Mouse (Mus musculus): ENCODE measurements around the gene Creb5.

Gene Creb5

DNA sequence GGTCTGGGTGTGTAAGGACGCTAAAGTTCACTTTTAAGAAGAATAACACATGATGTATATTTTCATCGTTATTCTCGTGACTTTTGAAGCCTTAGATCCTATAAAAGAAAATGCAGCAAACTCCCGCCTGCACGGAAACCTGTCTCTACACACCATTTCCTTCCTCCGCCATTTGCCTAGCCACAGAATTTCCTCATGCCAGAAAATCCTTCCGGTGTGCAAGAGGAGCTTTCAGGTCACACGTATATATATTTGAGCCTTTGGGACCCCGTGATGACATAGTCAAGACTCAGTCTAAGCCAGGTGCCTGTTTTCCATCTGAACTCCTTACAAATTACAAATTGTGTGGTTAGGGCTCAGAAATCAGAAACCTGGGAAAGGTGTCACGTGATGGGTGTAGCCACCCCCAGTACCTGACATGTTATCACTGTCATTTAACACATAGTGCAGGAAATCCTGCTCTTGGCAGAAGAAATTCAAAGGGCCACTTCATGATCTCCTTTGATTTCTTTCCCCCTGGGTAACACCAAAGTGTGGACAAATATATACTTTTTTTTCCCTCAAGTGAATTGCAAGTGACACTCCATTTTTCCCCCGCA, 158.9 kb downstream of the Creb5 start:
- no peak for DNase-seq

GRCm38 (mm10) chr6:53447479-53447878, 160.4 kb downstream of the Creb5 start:
- DNase-seq = peak in 1 of 2 experiments; percentile 14

DNA sequence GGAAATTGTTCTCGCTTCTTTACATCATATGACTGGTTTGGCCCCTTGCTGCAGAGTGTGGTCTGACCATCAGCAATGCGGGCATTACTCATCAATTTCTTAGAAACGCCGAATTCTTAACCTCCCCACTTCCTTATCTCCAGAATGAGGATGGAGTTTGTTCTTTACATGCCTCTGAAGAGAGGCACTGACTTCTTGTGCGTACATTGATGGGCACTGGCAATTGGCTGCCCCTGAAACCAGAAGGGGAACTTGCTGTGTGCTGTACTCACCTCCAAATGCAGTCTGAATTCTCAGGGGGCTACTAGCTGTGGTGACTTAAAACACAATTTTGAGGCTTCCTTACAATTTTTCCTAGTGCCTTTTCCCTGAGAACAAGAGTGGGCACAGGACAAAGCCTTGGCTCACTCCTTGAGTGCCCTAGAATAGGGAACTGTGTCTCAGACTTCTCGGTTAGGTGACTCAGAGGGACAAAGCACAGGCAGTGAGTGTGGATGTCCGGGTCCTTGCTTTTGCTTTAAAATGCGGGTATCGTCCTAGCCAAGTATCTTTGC, 161.3 kb downstream of the Creb5 start:
- DNase-seq = peak in 1 of 2 experiments; percentile 14

DNA sequence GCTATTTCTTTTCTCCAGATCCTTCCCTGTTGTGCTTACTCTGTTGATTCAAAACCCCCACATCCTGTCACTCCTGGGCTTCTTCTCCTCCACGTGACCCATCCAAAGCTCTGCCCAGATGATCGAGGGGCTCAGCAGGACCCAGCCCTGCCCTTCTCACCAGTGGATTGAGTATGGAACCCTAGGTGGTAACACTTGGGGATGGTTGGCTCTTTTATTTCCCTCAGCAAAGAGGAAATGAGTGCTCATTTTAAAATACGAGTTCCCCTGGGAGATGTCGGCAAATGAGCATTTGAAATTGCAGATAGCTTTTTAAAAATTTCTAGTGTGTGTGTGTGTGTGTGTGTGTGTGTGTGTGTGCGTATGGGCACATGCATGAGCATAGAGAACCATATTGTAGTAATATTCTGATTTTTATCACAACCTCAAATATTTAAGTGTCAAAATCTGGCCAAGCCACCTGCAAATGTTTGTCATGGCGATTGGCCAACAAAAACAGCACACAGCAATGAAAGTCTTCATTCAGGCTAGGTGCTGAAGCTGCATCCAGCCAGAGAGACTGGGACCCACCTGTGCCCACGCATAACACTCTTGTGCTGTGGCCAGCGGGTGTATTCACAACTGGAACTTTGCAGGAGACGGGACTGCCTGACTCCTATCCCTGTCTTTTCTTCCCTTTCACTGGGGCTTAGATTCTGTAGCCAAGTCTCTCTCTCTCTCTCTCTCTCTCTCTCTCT, 162.5 kb downstream of the Creb5 start:
- DNase-seq = peak in 1 of 2 experiments; percentile 25

DNA sequence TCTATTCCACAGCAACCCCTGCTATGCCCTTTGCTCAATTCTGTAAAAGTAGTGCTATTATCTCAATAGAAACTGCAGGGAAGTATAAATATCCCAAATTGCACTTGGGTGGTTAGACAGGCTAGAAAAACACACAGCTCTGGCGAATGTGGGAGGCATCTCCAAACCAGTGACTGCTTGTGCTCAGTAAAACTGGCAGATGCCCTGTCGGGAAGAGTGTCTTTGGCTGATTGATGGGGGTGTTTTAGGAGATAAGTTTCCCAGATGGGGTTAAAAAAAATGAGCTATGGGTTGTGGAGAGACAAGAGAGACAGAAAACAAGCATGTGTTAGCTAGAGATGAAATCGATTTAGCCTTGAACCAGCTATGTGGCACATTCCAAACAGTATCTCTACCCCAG, 163.4 kb downstream of the Creb5 start:
- DNase-seq = no peak

- DNase-seq = no peak
Observed at GRCm38 (mm10) chr6:53452240-53452639, 165.2 kb downstream of the Creb5 start.

DNA sequence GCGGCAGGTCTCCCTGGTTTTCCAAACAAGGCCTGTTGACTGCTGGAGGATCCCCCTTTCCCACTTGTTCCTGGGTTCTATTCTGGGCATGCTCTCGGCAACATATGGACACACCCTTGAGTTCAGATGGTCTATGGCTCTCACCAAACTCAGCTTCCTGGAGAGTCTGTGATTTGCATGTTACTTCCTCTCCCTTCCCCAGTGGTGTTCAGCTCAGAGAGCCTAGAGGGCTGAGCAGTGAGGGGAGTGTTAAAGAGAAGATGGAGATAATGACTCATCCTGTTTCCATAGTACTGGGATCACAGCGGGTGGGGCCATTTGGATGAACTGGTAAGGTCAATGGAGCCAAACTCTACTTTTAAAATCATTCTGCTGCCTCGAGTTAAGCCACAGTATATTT, 168.4 kb downstream of the Creb5 start:
- DNase-seq = no peak

DNA sequence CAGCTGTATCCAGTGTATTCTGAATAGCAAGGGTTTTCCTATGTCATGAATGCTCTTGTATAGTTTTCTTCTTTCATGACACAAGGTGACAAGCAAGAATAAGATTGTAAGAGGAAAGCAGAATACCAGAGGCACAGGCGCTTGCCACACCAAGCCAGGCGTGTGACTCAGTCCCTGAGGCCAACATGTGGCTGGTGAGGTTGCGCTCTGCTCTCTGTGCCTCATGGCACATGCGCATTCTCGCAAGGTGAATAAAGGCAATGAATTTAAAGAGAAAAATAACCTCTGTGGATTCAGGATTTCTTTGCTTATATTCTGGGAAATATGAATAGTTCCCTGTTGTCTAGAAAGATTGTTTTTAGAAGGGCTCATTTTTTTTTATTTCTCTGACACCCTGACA, 169.0 kb downstream of the Creb5 start:
- no peak for DNase-seq

- DNase-seq = no peak
Observed at GRCm38 (mm10) chr6:53459995-53460747, 173.1 kb downstream of the Creb5 start.

DNA sequence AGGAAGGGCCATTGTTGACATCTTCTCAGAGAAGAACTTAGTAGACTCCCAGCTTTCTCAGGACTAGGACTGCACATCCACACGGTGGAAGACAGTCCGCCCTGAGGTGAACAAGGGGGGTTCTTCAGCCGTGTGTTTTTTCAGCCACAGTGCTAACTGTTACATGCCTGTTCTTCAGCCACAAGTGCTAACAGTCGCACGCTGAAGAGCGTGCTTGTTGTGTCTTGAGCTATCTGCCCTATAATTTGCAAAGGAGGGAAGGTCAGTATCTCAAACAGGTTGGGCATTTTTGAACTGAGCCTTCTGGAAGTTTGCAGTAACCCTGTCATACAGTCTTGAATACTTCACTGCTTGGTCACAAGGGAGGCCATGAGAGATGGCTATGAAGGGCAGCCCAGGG, 174.0 kb downstream of the Creb5 start:
- no peak for DNase-seq

GRCm38 (mm10) chr6:53461775-53462770, 175.0 kb downstream of the Creb5 start:
- DNase-seq = no peak

DNA sequence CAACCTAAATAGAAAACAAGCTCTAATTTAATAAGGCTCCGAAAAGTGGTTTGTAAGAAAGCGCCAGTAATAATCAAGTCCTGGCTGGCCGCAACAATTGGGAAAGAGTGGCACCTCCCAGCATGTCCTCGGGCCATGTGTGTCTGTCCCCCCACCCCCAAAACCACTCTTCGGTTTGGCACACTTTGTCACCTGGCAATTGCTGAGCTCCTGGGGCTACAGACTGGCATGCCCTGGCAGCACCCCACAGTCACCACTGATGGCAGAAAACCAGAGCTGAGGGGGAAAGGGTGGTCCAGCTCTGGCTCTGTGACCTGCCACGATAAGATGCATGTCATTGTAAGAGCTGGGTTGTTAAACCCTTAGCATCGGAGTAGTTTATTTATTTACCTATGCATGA, 175.7 kb downstream of the Creb5 start:
- no peak for DNase-seq

- DNase-seq = no peak
Observed at GRCm38 (mm10) chr6:53463261-53463813, 176.3 kb downstream of the Creb5 start.

DNA sequence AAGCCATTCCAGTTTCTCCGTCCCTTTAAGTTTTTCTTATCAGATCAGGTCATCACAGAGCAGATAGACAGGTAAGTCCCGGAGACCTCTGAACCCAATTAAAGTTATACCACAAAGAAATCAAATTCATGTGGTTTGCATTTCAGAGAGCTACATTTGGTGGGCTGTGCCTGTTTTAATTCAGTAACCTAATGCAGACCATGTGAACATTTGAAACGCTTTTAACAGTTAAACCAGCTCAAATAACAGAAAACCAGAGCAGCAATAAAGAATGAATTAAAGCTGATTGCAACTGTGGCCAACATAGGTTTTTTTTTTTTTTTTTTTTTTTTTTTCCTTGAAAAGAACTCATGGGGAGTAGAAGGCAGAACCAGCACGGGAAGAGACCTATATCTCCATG, 182.1 kb downstream of the Creb5 start:
- DNase-seq = no peak

GRCm38 (mm10) chr6:53469703-53470102, 182.6 kb downstream of the Creb5 start:
- DNase-seq = no peak

GRCm38 (mm10) chr6:53470559-53470958, 183.5 kb downstream of the Creb5 start:
- DNase-seq = peak; percentile 58 to 73

- DNase-seq = no peak
Observed at GRCm38 (mm10) chr6:53470999-53471591, 184.0 kb downstream of the Creb5 start.

DNA sequence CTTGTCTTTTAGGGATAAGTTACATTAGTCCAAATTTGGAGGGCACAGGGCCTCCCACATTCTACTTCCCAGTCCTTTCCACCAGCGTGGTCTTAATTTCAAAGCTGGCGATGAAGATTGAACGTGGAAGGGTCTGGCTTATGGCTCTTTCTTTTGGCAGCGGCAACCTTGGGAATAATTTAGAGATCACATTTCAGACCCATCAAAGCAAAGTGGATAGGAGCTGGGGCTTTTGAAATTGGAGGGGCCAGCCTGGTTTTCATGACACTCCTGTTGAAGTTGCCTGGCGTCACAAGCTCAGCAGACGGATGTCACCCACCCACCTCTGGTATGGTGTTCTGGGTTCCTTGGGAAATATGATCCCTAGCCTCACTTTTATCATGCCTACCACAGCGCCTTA, 185.7 kb downstream of the Creb5 start:
- no peak for DNase-seq

DNA sequence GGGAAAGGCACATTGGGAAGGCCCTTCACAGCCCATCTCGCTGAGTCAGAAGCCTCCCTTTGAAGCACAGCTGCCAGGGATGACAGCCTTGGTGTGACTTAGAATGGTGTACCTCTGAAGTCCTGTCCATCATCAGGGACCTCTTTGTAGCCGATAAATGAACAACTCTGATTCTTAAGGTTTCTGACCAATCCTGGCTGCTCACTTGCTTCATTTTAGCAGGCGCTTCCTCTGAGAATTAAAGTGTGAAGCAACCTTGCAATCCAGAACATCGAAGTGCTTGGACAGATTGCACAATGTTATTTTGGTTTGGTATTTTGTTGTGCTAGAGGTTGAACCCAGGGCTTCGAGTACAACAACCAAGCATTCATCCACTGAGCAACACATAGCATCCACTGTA, 190.4 kb downstream of the Creb5 start:
- DNase-seq = no peak

- DNase-seq = no peak
Observed at GRCm38 (mm10) chr6:53490917-53491316, 203.8 kb downstream of the Creb5 start.

GRCm38 (mm10) chr6:53491331-53491730, 204.3 kb downstream of the Creb5 start:
- DNase-seq = no peak

GRCm38 (mm10) chr6:53493864-53494263, 206.8 kb downstream of the Creb5 start:
- peak; percentile 20 to 48 for DNase-seq

Data from lung, postnatal 4 days (tissue).